Mouse (Mus musculus) CH12F3 (cell line): ENCODE results near the gene Slu7.

Experiments
- in situ Hi-C: fragments of 300-500 bp; cut with MboI; formaldehyde crosslinking; loops from 2 replicates; pipeline ENCODE4 v1.14.3; 2020; ENCODE audit warnings: low sequenced_read_pairs

The Slu7 gene

DNA sequence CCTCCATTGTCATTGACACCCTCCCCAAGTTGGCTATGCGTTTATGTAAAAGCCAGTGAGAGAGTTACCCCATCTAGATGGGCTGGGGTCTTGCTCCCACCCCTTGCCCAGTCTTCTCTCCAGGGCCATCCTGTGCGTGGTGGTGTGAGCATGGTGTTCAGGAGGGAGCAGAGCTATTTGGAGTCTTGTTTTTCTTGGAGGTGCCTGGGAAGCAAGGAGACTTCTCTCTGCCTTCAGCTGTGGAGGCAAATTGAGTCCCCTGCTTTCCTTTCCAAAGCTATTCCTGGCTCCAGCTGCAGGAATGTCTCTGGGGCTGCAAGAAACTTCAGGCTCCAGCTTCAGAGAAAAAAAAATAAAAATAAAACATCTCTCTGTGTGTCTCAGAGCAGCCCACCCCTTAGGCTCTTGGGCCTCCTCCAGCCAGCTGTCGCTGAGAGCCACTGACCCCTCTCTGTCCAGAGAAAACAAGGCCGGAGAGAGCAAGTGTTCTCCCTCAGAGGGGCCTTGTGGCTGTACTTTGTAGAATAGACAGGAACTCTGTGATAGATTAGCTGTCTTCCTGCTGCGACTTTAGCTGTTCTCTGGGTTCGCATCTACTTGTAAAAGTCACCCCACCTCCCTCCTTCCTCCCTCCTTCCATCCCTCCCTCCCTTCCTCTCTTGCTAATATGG, 49.7 kb downstream of the Slu7 start:
- in situ Hi-C loops: no loop called here

- in situ Hi-C loops: no loop called here
Measured at GRCm38 (mm10) chr11:43484057-43484456, 50.5 kb downstream of the Slu7 start.

DNA sequence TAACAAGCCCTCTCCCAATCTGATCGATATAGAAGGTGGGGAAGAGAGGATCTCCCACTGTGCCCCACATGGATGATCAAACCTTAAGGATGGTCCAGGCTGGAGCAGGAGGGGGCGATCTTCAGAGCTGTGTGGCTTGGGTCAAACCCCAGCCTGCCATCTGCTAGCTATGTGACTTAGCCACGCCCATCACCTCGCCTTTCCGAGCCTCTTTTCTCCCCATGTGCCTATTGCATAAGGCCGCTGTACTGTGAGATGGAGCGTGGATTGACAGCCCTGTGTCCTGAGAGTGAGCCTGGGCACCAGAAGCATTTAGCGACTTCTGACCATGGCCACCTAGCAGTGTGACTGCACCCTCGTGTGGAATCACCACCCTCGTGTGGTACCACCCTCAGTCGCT, 51.1 kb downstream of the Slu7 start:
- in situ Hi-C loops: no loop called here

GRCm38 (mm10) chr11:43485855-43486254, 52.3 kb downstream of the Slu7 start:
- in situ Hi-C loops: no loop called here

- in situ Hi-C loops: no loop called here
Measured at GRCm38 (mm10) chr11:43492663-43493062, 59.1 kb downstream of the Slu7 start.

DNA sequence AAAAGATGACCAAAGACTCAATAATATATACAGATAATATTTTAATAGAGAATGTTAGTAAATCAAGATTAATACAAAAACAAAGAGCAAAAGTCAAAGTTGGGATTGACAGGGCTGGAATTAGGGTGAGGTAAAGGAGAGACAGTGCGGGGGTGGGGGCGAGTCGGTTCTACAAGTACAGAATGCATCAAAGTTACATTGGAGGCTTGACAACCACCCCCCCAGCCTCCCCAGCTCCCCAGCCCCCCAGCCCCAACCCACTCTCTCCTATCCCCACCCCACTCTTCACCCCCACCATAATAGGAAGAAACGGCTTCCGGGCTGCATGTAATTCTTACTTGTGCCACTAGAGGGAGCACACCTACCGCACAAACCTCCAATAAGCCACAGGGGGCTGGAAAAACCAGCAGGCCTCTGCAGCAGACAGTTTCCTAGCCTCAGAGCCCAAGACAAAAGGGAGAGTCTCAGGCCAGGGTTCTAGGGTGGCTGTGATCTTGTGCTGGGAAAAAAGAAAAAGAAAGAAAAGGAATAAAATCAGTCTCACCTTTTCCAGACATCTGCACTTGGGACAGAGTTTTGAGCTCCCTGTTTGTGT, 60.4 kb downstream of the Slu7 start:
- in situ Hi-C loops: no loop called here

DNA sequence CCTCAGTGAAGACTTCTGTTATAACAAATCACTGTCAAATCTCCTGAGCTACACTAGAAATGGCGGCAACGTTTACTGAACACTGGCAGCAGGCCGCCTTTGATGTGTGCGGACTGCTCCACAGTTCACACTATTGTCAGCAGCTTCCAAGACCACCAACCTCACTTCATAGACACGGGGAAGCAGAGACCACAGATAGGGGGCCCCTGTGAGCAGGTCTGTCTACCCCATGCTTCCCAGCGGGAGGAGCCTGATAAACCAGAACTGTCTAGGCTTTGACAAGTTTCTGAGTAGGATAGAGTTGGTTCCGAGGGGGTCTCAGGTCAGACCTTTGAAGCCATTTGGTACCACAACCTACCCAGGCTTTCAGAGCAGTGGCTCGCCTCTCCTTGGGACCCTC, 61.5 kb downstream of the Slu7 start:
- in situ Hi-C loops: no loop called here

DNA sequence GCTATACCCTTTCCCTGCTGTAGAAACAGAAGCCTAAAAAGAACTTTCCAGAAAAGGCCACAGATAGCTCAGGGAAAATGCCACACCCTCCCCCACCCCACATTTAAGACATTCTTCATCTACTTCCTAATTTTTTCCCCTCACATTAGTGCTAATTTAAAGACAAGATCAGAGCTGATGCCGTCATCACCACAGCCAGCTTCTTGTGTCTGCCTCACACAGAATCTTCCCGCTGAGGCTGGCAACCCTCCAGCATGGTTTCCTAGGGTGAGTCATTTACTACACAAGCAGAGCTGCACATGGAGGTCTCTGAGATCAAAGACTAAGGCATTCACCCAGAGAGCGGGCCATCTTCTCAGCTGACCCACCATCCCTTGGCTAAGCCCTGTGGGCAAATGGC, 62.0 kb downstream of the Slu7 start:
- in situ Hi-C loops: no loop called here
